Mouse (Mus musculus): ENCODE results near the gene Elf5. TPM values are rescaled to one million over a fixed set of nuclear protein-coding genes. Genes with fewer than 3 reads are reported as not detected.

Gene Elf5
- total RNA-seq, 2 experiments from 2014 or later, result not detected

DNA sequence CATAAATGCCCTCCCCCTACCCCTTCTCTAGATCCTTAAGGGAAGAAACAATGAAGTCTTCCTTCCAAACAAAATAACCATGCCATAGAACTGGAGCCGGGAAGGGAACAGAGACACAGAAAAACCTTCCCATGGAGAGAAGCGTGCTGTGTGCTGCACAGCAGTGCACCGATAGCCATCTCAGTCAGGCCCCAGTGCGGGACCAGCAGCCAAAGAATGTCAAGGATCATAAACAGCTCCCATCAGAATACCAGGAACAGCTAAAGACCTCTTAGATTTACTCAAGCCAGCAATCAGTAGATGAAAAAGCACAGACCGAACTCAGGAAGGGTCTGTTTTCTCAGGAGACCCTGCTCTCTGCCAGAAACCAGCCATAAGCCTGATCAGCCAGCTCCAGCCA lies 25.0 kb downstream of the Elf5 start:
- no peak for DNase-seq

DNA sequence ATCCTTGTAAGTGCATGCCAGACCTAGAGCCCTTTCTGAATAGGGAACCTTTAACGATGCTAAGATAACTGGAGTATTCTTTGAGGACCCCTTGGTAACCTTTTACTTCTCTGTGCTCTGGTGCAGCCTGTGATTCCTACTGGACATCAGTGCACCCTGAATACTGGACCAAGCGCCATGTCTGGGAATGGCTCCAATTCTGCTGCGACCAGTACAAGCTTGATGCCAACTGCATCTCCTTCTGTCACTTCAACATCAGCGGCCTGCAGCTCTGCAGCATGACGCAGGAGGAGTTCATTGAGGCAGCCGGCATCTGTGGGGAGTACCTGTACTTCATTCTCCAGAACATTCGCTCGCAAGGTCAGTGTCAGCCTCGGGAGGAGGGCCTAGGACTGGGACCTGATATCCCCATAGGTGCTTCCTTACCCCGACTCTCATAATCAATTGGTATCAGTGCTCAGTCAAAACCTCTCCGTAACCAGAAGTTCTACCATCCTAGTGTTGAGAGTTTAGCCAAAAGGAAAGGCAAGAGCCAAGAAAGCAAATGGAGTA lies 27.7 kb downstream of the Elf5 start:
- no peak for DNase-seq

DNA sequence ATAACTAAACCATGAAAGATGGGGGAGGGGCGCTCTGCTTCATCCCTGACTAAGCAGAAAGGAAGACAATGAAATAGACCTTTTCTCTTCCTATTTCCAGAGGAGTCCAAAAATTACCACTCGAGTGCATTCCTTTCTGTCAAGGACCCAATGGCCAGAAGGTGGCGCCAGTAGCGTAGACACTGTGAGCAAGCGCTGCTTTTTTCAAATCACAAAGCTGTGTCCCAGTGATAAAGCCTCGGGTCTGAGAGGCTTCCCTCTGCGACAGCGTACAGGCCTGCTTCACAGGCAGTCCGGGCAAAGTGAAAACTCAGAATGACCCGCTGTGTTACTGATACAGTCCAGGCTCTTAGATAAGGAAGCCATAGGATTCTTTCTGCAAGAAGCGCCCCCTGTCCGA lies 28.2 kb downstream of the Elf5 start:
- DNase-seq, result peak; percentile 88

DNA sequence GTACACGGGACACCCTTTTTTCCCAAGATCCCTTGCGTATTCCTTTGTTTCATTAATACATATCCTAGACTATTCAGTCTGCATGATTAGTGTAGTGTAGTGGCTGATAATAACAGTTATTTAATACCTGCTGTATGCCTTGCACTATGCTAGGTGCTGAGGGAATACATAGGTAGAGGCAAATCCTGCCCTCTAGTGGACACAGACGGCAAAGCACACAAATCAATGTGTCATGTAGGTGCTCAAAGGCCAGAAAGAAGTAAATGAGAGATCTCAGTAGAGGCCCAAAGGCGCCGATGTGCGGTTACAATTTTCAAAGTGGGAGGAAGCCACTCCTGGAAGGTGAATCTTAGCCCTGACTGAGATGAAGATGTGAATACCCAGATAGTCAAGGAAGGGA lies 34.3 kb downstream of the Elf5 start:
- DNase-seq, result peak; percentile 53

DNA sequence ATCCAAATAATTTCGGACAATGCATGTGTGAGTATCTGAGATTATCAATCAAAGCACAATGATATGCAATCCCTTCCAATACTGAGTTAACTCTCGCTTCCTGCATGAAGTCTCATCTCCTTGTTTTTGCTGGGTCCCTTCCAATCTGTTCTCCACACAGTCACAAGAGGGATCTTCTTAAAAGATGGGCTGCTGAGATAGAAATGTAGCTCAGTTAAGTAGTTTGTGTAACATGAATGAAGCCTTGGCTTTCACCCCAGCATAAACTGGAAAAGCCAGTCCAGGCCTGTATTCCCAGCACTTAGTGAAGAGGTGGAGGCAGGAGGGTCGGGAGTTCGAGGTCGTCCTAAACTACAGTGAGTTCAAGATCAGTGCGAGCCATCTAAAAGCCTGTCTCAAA lies 34.8 kb downstream of the Elf5 start:
- DNase-seq, result no peak

DNA sequence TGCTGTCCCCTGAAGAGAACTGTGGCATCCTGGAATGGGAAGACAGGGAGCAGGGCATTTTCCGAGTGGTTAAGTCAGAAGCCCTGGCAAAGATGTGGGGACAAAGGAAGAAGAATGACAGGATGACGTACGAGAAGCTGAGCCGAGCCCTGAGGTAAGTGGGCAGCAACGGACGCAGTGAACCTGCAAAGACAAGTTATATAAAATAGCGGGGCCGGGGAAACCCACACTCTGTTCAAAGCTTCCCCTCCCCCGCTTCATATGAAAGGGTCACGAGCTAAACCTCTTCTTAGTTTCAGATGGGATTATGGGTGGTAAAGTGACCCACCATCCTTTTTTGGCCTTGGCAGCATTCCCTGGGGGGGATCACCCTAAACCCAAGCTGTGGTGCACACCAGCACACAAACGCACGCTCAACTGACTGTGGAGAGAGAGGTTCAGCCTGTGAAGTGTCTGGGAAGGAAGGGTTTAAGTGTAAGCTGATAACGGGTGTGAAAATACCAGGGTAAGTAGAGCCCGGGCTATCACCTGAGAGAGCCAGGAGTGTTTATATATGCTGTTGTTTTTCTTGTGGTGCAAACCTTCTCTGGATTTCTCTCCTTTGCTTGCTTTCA lies 37.6 kb downstream of the Elf5 start:
- no peak for DNase-seq

DNA sequence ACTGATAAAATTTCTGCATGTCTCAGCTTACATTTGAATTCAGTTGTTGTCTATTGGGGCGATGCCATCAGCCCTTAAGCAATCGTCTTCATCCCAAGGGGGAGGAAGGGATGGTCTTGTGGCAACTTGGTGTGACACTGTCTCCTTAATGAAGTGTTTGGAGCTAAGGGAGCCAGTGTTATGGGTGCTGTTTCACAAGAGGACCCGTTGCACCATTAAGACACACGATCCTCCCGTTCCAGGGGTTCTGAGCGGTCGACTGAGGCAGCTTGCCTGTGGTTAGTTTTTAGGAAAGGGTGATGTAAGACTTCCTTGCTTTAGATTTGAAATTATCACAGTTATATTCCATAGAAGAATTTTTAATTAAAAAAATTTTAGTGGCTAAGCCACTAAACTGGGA lies 38.3 kb downstream of the Elf5 start:
- DNase-seq, result no peak

DNA sequence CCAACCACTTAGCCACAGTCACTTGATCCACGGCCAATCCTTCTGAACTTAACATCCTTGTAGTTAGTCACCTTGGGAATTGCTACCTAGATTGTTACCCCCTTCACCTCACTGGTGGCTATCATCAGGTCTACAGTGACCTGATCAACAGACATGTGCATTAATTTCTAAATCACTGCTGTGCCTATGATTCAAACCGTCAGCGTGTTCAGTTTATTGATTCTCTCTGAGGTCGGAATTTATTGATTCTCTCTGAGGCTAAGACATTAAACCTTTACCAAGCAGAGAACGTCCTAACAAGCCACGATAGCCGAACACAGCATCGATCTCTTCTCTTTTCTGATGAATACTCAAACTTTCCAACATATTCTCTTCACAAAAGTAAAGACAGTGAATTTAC lies 38.8 kb downstream of the Elf5 start:
- DNase-seq, result no peak

DNA sequence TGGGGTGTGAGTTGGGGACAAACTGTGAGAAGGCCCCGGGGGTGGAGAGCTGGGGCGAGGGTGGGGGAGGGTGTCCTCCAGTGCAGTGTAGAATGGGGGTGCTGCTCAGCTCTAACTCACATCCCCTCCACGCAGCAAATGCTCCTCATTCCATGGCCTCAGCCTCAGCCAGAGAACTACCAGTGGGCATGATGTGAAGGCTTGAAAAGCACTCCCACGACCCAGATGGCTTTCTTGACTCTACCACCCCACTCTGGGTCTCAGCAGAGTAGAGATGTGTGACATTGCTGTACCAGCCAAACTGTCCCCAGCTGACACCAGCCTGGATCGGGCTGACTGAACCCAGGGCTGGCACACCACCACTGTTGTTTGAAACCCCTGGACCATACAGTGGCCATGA lies 41.1 kb downstream of the Elf5 start:
- no peak for DNase-seq

DNA sequence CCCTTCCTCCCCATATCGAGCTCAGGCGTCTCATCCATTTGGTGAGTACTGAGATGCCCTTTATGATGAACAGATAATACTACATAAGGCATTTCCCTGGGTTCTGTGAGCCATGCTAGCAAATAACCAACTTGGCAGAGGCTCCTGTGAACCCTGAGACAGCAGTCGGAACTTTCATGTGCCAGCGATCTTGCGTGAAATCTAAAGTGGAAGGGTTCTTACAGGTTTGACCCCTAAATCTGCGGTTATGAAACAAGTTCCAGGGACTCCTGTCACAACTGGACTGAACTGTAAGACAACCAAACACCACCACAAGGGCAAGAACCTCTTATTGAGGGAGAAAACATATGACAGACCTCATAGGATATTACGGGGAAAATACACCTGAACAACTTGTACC lies 44.3 kb downstream of the Elf5 start:
- DNase-seq, result no peak

DNA sequence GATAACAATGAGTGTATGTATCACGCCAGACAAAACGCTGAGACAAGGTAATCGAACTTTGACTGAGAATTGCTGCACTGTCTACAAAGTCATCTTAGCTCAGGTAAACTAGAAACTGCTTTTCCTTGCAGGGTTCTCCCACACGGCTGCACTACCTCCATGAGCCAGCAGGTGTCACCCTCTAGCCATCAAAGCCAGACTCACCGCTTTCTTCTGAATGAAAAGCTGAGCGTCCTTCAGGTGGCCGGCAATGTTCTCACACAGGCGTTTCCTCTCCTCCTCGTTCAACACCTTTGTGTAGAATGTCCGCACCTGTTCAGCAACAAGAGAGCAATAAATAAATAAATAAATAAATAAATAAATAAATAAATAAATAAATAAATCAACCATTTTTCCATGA lies 45.2 kb downstream of the Elf5 start:
- peak; percentile 88 for DNase-seq

DNA sequence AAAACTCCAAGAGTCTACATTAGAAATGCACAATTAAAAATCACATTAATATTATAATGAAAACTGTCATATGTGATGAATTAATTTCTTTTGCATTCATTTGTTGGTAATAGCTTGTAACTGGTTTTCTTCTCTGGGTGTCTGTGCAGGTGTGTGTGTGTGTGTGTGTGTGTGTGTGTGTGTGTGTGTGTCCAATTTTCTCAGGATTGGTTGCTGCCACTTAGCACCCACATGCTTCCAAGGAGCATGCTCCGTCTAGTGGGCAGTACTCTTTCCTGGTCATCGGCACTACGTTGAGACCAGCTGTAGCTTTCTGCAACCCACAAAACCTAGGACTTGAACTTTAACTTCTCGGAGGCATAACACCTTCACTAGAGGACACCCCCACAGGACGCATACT lies 45.6 kb downstream of the Elf5 start:
- DNase-seq, result no peak

DNA sequence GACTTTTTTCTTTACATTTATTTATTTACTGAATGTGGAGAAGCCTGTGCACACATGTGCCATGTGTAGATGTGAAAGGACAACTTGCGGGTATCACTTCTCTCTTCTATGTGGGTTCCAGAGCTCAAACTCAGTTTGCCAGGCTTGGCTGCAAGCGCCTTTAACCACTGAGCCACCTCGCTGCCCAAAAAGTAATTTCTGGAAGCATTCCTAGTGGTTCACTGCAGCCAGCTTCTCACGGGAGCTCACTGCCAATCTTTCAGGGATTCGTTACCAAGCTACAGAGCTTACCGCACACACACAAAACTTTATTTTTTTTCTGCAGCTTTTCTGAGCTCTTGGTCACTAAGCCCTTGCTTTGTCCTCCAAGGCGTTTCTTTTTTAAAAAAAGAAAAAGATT lies 46.1 kb downstream of the Elf5 start:
- peak; percentile 20 for DNase-seq

DNA sequence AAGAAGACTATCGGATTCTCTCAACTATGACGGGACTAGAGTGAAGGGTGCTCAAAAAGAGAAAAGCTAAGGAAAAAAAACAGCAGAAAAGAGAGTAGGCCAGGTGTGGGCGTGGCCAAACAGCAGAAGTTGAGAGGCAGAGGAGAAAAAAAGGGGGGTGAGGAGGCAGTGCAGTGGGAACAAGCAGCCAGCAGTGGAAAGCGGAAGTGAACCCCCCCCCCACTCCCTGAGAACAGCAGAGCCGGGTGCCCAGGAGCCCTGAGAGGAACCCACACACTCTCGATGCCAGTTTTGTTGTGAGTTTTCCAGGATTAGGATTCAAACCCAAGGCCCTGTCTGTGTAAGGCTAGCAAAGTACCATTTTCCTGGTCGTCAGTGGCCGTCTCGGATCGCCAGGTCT lies 47.6 kb downstream of the Elf5 start:
- DNase-seq, result no peak

DNA sequence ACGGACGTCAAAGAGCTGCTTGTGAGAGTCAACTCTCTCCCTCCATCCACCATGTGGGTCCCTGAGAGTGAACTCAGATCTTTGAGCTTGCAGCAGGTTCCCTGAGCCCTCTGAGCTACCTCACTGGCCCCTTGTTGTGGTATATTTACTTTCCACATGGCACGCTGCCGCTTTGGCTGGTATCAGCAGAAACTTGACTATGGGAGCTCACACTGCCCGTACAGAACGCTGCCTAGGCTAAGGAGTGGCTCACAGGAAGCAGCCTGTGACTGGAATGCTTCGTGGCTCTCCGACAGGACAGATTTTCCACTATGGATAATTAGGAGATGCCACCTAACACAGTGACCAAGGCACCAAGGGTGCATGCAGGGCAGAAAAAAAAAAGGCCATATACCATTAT lies 49.7 kb downstream of the Elf5 start:
- no peak for DNase-seq

DNA sequence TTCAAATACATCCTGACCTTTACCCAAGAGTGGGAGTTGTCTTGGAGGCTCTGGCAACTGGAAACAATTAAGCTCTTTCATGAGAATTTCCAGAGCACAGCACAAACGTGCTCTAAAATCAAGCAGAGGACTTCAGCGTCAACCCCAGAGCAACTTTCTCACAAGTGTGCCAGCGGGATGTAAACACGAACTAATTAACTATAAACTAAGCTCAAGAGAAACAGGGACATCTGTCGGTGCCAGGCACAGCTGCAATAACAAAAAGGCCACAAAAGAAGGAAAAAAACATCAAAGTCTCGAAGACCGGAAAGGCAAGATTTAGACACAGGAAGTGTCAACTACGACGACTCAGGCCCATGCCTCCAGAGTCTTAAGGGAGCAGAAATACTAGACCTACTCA lies 50.3 kb downstream of the Elf5 start:
- DNase-seq, result no peak

DNA sequence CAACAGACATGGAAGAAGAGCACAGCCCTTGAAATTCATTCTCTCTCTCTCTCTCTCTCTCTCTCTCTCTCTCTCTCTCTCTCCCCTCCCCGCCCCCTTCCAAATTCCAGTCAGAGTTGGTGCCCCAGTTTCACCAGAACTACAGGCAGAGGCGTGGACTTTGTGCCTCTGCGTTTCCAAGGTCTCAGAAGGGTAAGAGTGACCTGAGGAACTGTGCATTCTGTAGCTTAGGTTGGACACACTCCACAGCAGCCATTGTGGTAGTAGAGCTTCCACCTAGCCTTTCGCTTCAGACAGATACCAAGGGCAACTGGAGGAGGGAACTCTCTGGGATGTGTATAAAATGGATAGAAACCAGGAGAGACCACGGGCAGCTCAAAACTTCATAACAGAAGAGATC lies 51.3 kb downstream of the Elf5 start:
- no peak for DNase-seq

DNA sequence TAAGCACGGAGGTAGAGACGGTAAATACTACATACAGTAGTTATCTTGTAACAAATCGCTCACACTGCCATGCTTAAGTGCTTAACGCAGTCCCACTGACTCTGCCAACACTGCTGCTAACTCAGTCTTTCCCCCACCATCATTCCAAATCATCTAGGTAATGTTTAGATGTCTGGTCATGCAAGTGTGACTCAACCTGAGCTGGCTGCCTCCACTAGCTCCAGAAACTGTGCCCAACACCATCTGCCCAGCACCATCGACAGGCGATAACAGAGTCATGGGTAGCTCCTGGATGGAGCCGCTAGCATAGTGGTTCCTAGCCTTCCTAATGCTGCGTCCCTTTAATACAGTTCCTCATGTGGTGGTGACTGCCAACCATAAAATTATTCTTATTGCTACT lies 53.0 kb downstream of the Elf5 start:
- no peak for DNase-seq

DNA sequence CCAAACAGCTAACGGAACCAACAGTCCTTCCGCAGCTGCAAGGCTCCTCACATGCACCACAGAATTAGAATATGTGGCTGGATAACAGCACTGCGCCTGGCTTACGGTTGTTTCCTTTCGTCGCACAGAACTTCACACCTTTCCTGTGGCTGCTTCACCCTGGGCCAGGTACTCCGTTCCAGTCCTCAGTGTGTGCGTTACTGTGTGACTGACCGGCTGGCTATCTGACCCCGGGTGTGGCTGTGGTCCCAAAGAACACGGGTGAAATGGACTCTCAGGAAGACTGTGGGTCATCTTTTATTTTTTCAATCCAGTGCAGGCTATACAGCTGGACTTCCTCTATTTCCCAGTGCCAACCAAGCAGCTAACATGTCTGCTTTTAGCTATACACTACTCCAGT lies 53.9 kb downstream of the Elf5 start:
- no peak for DNase-seq

DNA sequence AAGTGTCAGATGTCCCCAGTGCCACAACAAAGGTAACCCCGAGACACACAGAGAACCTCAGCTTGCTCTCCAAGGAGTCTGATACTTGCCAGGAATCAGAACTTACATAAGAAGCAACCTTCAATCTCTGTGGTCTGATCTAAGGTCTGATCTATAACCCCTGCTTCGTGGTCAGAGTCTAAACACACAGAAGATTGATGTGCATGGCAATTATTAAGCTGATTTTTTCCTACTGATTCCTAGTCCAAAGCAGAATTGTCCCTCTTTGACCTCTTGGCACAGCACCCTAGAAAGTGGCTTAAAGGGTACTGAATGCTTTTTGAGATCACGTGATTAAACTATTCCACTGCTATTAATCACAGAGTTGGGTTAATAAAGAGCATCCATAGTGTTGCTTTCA lies 54.8 kb downstream of the Elf5 start:
- no peak for DNase-seq

DNA sequence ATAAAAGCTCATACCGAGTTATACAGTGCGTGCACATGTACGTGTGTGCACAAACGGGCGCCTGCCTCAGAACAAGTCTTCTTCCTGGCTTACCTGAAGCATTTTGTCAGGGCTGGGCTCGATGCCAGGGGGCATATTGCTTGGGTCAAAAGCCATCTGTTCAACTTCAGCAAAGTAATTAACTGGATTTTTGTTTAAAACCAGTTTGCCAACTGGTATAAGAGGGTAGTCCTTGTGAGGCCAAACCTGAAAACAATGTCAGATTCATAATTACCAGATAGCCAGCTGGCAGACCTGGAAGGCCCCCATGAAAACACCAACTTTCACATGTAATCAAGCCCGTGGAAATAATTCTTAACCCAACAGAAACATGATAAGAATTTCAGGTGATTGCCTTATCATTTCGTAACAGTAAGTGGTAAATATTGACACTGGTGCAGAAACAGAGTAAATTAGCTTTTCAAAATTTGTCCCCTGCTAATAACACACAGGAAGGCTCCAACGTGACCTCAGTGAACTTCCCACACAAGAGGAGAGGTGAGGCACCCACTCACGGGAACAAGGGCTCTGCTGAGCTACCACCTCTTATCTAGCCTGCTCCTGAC lies 55.6 kb downstream of the Elf5 start:
- no peak for DNase-seq

DNA sequence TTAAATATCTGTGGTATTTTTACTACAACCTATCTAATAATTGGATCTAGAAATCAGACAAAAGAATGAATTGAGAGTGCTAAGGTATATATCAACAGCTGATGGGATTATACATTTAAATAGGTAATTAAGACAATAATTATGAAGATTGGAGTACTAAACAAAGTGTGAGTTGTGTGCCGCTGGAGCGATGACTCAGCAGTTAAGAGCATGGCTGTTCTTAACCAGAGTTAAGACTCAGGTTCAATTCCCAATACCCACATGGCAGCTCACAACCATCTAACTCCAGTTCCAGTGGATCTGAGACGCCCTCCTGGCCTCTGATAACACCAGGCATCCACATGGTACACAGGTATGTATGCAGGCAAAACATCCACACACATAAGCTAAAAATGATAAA lies 61.9 kb downstream of the Elf5 start:
- no peak for DNase-seq

DNA sequence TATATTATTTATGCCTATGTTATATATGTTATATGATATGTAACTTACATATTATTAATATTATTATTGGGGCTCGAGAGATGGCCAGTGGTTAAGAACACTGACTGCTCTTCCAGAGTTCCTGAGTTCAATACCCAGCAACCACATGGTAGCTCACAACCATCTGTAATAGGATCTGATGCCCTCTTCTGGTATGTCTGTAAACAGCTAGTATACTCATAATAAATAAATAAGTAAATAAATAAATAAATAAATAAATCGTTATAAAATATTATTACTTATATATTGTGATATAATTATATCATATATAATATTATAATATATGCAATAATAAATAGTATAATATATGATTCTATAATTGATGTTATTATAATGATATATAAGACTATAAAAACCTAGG lies 64.7 kb downstream of the Elf5 start:
- no peak for DNase-seq

DNA sequence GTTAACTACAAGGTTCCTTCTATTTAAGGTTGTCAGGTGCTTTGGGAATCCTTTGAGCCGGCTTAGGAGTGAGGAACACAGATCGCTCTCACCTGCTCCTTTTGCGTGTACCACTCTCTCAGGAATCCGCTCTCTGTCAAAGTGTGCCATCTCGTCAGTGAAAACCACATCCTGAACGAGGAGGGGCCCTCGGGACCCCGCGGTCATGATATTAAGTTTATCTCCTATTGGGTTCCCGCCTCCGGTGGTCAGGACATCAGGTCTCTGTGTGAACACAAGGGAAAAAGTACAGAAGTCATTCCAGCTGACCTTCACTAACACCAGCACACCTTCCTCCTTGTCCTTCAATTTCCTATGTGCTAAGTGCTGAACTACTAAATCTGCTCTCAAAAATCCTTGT lies 65.2 kb downstream of the Elf5 start:
- no peak for DNase-seq

DNA sequence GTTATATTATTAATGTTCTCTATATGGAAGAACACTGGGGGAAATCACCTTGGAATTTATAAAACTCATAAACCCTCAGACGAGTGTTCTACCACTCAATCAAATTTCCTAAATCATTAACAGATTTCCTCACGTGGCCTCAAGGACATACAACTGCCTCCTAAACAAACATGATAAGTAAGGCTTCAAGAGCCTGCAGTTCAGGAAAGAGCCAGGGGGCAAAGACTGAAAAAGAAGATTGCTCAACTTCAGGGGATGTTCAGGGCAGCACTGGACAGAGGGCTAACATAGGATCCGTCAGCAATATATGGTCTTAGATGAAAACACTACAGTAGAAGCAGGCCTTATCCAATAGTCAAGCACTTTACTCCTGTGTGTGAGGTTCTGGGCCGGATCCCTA lies 66.0 kb downstream of the Elf5 start:
- DNase-seq, result no peak

Measured in heart, postnatal 4 days (tissue).